Mouse (Mus musculus): Measurements from ENCODE around the gene Slfn9. TPM values are rescaled to one million over a fixed set of nuclear protein-coding genes. Genes with fewer than 3 reads are reported as not detected.
"Not testable (repeated sequence)": the region's sequence is repeated elsewhere in the genome, so short reads cannot be mapped to it uniquely, and the experiment has no call there.

The Slfn9 gene
- polyA plus RNA-seq, 1 experiment from 2014 or later: 5.1 TPM

DNA sequence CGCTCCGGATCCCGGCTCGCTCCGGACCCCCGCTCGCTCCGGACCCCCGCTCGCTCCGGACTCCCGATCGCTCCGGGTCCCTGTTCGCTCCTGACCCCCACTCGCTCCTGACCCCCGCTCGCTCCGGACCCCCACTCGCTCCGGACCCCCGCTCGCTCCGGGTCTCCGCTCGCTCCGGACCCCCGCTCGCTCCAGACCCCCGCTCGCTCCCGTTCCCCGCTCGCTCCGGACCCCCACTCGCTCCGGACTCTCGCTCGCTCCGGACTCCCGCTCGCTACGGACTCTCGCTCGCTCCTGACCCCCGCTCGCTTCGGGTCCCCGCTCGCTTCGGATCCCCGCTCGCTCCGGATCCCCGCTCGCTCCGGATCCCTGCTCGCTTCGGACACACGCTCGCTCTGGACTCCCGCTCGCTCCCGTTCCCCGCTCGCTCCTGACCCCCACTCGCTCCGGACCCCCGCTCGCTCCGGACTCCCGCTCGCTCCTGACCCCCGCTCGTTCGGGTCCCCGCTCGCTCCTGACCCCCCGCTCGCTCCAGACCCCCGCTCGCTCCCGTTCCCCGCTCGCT, 61.2 kb downstream of the Slfn9 start:
- not testable (repeated sequence) for H3K4me1 ChIP-seq (ENCODE audit: control insufficient read depth, insufficient read depth, low read length); DNase-seq (ENCODE audit: low spot score); H3K9ac ChIP-seq (ENCODE audit: low read length); H3K36me3 ChIP-seq (ENCODE audit: control insufficient read depth, insufficient read depth, low read length); H3K9me3 ChIP-seq (replicated peaks; ENCODE audit: control insufficient read depth, low read length); ATAC-seq; H3K27ac ChIP-seq (ENCODE audit: low read depth, low read length)
- H3K27me3 ChIP-seq (replicated peaks; ENCODE audit: control insufficient read depth, insufficient read depth, low read length): peaks cover 40% of the 10 kb centered on the region
- peak overlapping the region; percentile 93 for H3K4me2 ChIP-seq (ENCODE audit: low read length)
- H3K4me3 ChIP-seq (ENCODE audit: low read depth, low read length): peak overlapping the region; percentile 44
- WGBS: 1% methylated on average over 64 of the region's 85 CpGs

DNA sequence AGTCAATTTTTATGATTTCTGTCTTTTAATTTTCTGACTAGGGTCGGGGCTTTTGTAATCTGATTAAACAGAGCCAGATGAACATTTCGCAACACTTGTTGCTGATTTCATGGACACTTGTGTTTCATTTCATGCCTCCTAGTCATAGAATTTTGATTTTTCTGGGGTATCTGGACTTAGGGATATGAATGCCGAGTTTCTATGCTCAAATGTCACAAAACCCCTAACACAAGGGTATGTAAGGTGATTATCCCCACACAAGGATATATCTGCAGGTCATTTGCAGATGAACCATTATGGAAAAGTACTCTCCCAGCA, 62.0 kb downstream of the Slfn9 start:
- Histone ChIP-seq H3K27me3 (replicated peaks; ENCODE audit: control insufficient read depth, insufficient read depth, low read length) (peaks cover 35% of the 10 kb centered on the region), H3K4me2 (ENCODE audit: low read length) (no peak overlapping the region), H3K4me1 (ENCODE audit: control insufficient read depth, insufficient read depth, low read length) (peaks cover 4% of the 10 kb centered on the region; the same call in 1 of the 2 replicates), H3K9me3 (replicated peaks; ENCODE audit: control insufficient read depth, low read length) (no peaks in the 10 kb centered on the region), H3K27ac (ENCODE audit: low read depth, low read length) (no peak overlapping the region), H3K9ac (ENCODE audit: low read length) (no peak overlapping the region), H3K4me3 (ENCODE audit: low read depth, low read length) (no peak overlapping the region), H3K36me3 (ENCODE audit: control insufficient read depth, insufficient read depth, low read length) (no peaks in the 10 kb centered on the region)
- 53% methylated on average over 3 of the region's 3 CpGs for WGBS
- no peak for ATAC-seq
- DNase-seq (ENCODE audit: low spot score): peak; percentile 24

- H3K9ac ChIP-seq (ENCODE audit: low read length): no peak overlapping the region
- no peak for ATAC-seq
- no peaks in the 10 kb centered on the region for H3K9me3 ChIP-seq (replicated peaks; ENCODE audit: control insufficient read depth, low read length)
- peaks cover 29% of the 10 kb centered on the region for H3K27me3 ChIP-seq (replicated peaks; ENCODE audit: control insufficient read depth, insufficient read depth, low read length)
- no peak overlapping the region for H3K4me2 ChIP-seq (ENCODE audit: low read length)
- WGBS: 37% methylated on average over 20 of the region's 20 CpGs
- no peak overlapping the region for H3K27ac ChIP-seq (ENCODE audit: low read depth, low read length)
- DNase-seq (ENCODE audit: low spot score): no peak
- H3K36me3 ChIP-seq (ENCODE audit: control insufficient read depth, insufficient read depth, low read length): no peaks in the 10 kb centered on the region
- H3K4me1 ChIP-seq (ENCODE audit: control insufficient read depth, insufficient read depth, low read length): peaks cover 4% of the 10 kb centered on the region; the same call in 1 of the 2 replicates
- H3K4me3 ChIP-seq (ENCODE audit: low read depth, low read length): no peak overlapping the region
Measured at GRCm38 (mm10) chr11:82928897-82929632, 62.6 kb downstream of the Slfn9 start.

Small RNA genes within 50 kb of the gene (microRNA-seq; reads per million reads assigned to microRNA genes)
- gene Gm27598 (not detected), gene Mir7679 (not detected)

Other genes starting within 250 kb of the Slfn9 start
- 0.22 and 0.27 TPM in 2 replicates for gene Cct6b, start 227.5 kb downstream of the Slfn9 start, polyA plus RNA-seq (2014; fragmentation: Nextera tagmentation; extraction: Ambion mirVana)
- 34.5 and 38.3 TPM in 2 replicates for gene Zfp830, start 227.5 kb downstream of the Slfn9 start, polyA plus RNA-seq (2014; fragmentation: Nextera tagmentation; extraction: Ambion mirVana)
- gene Lig3, start 210.7 kb downstream of the Slfn9 start, polyA plus RNA-seq (2014; fragmentation: Nextera tagmentation; extraction: Ambion mirVana): 32.4 and 36.2 TPM in 2 replicates
- 8.4 and 9.8 TPM in 2 replicates for gene Rffl, start 120.6 kb downstream of the Slfn9 start, polyA plus RNA-seq (2014; fragmentation: Nextera tagmentation; extraction: Ambion mirVana)
- 14.2 and 16.8 TPM in 2 replicates for gene Rad51d, start 101.2 kb downstream of the Slfn9 start, polyA plus RNA-seq (2014; fragmentation: Nextera tagmentation; extraction: Ambion mirVana)
- 0.18 and 0.48 TPM in 2 replicates for gene Fndc8, start 99.7 kb downstream of the Slfn9 start, polyA plus RNA-seq (2014; fragmentation: Nextera tagmentation; extraction: Ambion mirVana)
- 23.4 and 25.7 TPM in 2 replicates for gene Nle1, start 83.4 kb downstream of the Slfn9 start, polyA plus RNA-seq (2014; fragmentation: Nextera tagmentation; extraction: Ambion mirVana)
- gene Unc45b, start 81.3 kb downstream of the Slfn9 start, polyA plus RNA-seq (2014; fragmentation: Nextera tagmentation; extraction: Ambion mirVana): 0.38 and 1.1 TPM in 2 replicates
- 0.41 and 0.52 TPM in 2 replicates for gene Slfn5, start 40.5 kb downstream of the Slfn9 start, polyA plus RNA-seq (2014; fragmentation: Nextera tagmentation; extraction: Ambion mirVana)
- 0.13 and 0.30 TPM in 2 replicates for gene Slfn8, start 29.0 kb upstream of the Slfn9 start, polyA plus RNA-seq (2014; fragmentation: Nextera tagmentation; extraction: Ambion mirVana)
- 1.1 and 1.4 TPM in 2 replicates for gene Slfn2, start 73.3 kb upstream of the Slfn9 start, polyA plus RNA-seq (2014; fragmentation: Nextera tagmentation; extraction: Ambion mirVana)
- not detected in 2 replicates for gene Slfn1, start 125.0 kb upstream of the Slfn9 start, polyA plus RNA-seq (2014; fragmentation: Nextera tagmentation; extraction: Ambion mirVana)
- not detected in 2 replicates for gene Slfn4, start 183.4 kb upstream of the Slfn9 start, polyA plus RNA-seq (2014; fragmentation: Nextera tagmentation; extraction: Ambion mirVana)
- gene Slfn3, start 199.5 kb upstream of the Slfn9 start, polyA plus RNA-seq (2014; fragmentation: Nextera tagmentation; extraction: Ambion mirVana): 0.25 and 0.28 TPM in 2 replicates

Data from forebrain, embryonic 14.5 days (tissue).